Mouse (Mus musculus): ENCODE measurements around the gene Ifi206. TPM values are rescaled to one million over a fixed set of nuclear protein-coding genes. Genes with fewer than 3 reads are reported as not detected.

Gene Ifi206
- polyA plus RNA-seq, 1 experiment = 3.1 TPM

GRCm38 (mm10) chr1:173429995-173430699, 60.7 kb downstream of the Ifi206 start:
- no peak for TF ChIP-seq POLR2A (IDR thresholded peaks at IDR 0.05; ENCODE audit: borderline replicate concordance, control insufficient read depth, low read depth, low read length)
- no peak overlapping the region for H3K4me3 ChIP-seq (replicated peaks; ENCODE audit: control insufficient read depth, low read depth, low read length)
- H3K4me1 ChIP-seq (ENCODE audit: control insufficient read depth, insufficient read depth, low read length) = peaks cover 3% of the 10 kb centered on the region; the same call in 1 of the 2 replicates
- 55% methylated on average over 5 of the region's 5 CpGs for WGBS
- no peak overlapping the region for H3K27ac ChIP-seq (ENCODE audit: control insufficient read depth, insufficient read depth, low read depth, low read length, poor library complexity)

DNA sequence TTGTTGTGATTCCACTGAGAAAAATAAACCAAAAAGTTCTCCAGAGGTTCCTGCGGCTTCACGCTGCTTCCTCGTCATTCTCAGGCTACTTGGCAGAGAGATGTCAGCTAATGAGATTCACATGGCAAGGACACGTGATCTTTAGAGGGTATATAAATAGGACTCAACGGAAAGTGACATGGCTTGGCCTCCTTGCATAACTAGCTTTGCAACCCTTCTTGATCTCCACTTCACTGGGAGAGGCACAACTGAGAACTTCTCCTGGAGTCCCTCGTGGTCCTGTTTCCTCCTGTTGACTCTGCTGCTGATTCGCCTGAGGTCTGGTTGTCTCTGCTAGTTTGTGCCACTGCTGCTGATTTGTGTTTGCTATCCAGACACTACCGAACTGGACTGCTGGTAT, 63.5 kb downstream of the Ifi206 start:
- Histone ChIP-seq H3K4me3 (replicated peaks; ENCODE audit: control insufficient read depth, low read depth, low read length) (no peak overlapping the region), H3K27ac (ENCODE audit: control insufficient read depth, insufficient read depth, low read depth, low read length, poor library complexity) (no peak overlapping the region), H3K4me1 (ENCODE audit: control insufficient read depth, insufficient read depth, low read length) (peaks cover 3% of the 10 kb centered on the region; the same call in 1 of the 2 replicates)
- TF ChIP-seq POLR2A (IDR thresholded peaks at IDR 0.05; ENCODE audit: borderline replicate concordance, control insufficient read depth, low read depth, low read length) (no peak), CTCF (IDR thresholded peaks at IDR 0.05; ENCODE audit: control insufficient read depth, insufficient read depth, low read length) (no peak)
- WGBS = 41% methylated on average over 8 of the region's 8 CpGs

DNA sequence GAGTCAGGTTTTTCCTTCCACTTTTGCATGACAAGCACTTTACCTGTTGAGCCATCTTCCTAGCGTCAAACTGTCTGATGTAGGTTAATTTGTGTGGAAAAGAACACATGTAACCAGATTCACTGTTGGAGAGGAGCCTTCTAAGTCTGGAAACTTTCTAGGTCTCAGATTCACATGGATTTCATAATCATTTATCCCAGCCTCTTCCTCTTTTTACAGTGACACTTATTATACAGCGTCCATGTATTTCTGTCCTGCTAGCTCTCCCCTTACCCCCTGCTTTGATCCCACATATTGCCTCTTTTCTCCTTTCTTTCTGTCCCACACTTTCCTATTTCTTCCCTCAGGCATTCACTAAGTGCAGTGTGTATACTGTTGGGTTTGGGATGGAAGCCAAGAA, 64.5 kb downstream of the Ifi206 start:
- 21% methylated on average over 2 of the region's 2 CpGs for WGBS
- TF ChIP-seq POLR2A (IDR thresholded peaks at IDR 0.05; ENCODE audit: borderline replicate concordance, control insufficient read depth, low read depth, low read length) = no peak
- no peak for TF ChIP-seq CTCF (IDR thresholded peaks at IDR 0.05; ENCODE audit: control insufficient read depth, insufficient read depth, low read length)
- Histone ChIP-seq H3K4me3 (replicated peaks; ENCODE audit: control insufficient read depth, low read depth, low read length) (no peak overlapping the region), H3K27ac (ENCODE audit: control insufficient read depth, insufficient read depth, low read depth, low read length, poor library complexity) (no peak overlapping the region), H3K4me1 (ENCODE audit: control insufficient read depth, insufficient read depth, low read length) (no peaks in the 10 kb centered on the region; the same call in 1 of the 2 replicates)

GRCm38 (mm10) chr1:173420374-173420773, 70.5 kb downstream of the Ifi206 start:
- Histone ChIP-seq H3K27ac (ENCODE audit: control insufficient read depth, insufficient read depth, low read depth, low read length, poor library complexity) (no peak overlapping the region), H3K4me1 (ENCODE audit: control insufficient read depth, insufficient read depth, low read length) (no peaks in the 10 kb centered on the region), H3K4me3 (replicated peaks; ENCODE audit: control insufficient read depth, low read depth, low read length) (peak overlapping the region; percentile 69)
- WGBS = 2% methylated on average over 6 of the region's 6 CpGs
- TF ChIP-seq CTCF (IDR thresholded peaks at IDR 0.05; ENCODE audit: control insufficient read depth, insufficient read depth, low read length) (no peak), POLR2A (IDR thresholded peaks at IDR 0.05; ENCODE audit: borderline replicate concordance, control insufficient read depth, low read depth, low read length) (no peak)

- H3K4me3 ChIP-seq (replicated peaks; ENCODE audit: control insufficient read depth, low read depth, low read length) = no peak overlapping the region
- TF ChIP-seq POLR2A (IDR thresholded peaks at IDR 0.05; ENCODE audit: borderline replicate concordance, control insufficient read depth, low read depth, low read length) = no peak
- no peak for TF ChIP-seq CTCF (IDR thresholded peaks at IDR 0.05; ENCODE audit: control insufficient read depth, insufficient read depth, low read length)
- no peaks in the 10 kb centered on the region for H3K4me1 ChIP-seq (ENCODE audit: control insufficient read depth, insufficient read depth, low read length)
- 59% methylated on average over 1 of the region's 1 CpGs for WGBS
- H3K27ac ChIP-seq (ENCODE audit: control insufficient read depth, insufficient read depth, low read depth, low read length, poor library complexity) = no peak overlapping the region
Measured at GRCm38 (mm10) chr1:173418936-173419621, 71.8 kb downstream of the Ifi206 start.

DNA sequence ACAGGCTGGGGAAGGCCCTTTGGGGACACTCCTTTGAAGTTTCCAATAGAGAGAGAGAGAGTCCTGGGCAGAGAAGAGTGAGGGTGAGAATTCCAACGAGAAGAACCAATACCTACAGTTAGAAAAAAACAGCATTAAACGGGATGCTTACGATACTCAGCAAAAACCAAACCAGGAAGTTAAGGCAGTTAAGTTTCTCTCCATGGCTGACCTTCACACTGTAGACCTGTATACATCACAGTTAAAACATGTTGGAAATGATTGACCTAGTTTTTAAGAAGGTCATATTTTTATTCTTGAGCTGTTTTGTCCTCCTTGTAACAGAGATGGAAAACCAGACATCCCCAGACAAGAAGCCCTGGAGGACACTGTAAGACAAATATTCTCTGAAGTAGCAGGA, 72.3 kb downstream of the Ifi206 start:
- 83% methylated on average over 3 of the region's 3 CpGs for WGBS
- TF ChIP-seq CTCF (IDR thresholded peaks at IDR 0.05; ENCODE audit: control insufficient read depth, insufficient read depth, low read length) = no peak
- TF ChIP-seq POLR2A (IDR thresholded peaks at IDR 0.05; ENCODE audit: borderline replicate concordance, control insufficient read depth, low read depth, low read length) = no peak
- Histone ChIP-seq H3K4me3 (replicated peaks; ENCODE audit: control insufficient read depth, low read depth, low read length) (no peak overlapping the region), H3K27ac (ENCODE audit: control insufficient read depth, insufficient read depth, low read depth, low read length, poor library complexity) (no peak overlapping the region), H3K4me1 (ENCODE audit: control insufficient read depth, insufficient read depth, low read length) (no peaks in the 10 kb centered on the region)

Other genes with a start within 250 kb of the Ifi206 start
- gene Olfr418, start 225.0 kb downstream of the Ifi206 start, polyA plus RNA-seq (2011; ENCODE audit: insufficient read depth, insufficient read length, low replicate concordance, missing spikeins) = not detected in 2 replicates
- not detected in 2 replicates for gene Mptx2, start 213.3 kb downstream of the Ifi206 start, polyA plus RNA-seq (2011; ENCODE audit: insufficient read depth, insufficient read length, low replicate concordance, missing spikeins)
- gene Ackr1, start 157.3 kb downstream of the Ifi206 start, polyA plus RNA-seq (2011; ENCODE audit: insufficient read depth, insufficient read length, low replicate concordance, missing spikeins) = 25.2 and 25.7 TPM in 2 replicates
- gene Aim2, start 140.2 kb downstream of the Ifi206 start, polyA plus RNA-seq (2011; ENCODE audit: insufficient read depth, insufficient read length, low replicate concordance, missing spikeins) = 13.1 and 29.2 TPM in 2 replicates
- gene Cadm3, start 123.3 kb downstream of the Ifi206 start, polyA plus RNA-seq (2011; ENCODE audit: insufficient read depth, insufficient read length, low replicate concordance, missing spikeins) = 1.7 TPM in 1 of 2 replicates, not detected in the other
- gene Ifi214, start 44.9 kb upstream of the Ifi206 start, polyA plus RNA-seq (2011; ENCODE audit: insufficient read depth, insufficient read length, low replicate concordance, missing spikeins) = 1.8 and 4.9 TPM in 2 replicates
- gene Ifi213, start 108.2 kb upstream of the Ifi206 start, polyA plus RNA-seq (2011; ENCODE audit: insufficient read depth, insufficient read length, low replicate concordance, missing spikeins) = 5.8 and 10.6 TPM in 2 replicates
- gene Ifi209, start 139.9 kb upstream of the Ifi206 start, polyA plus RNA-seq (2011; ENCODE audit: insufficient read depth, insufficient read length, low replicate concordance, missing spikeins) = 14.9 and 27.3 TPM in 2 replicates
- 0.72 TPM in 1 of 2 replicates, not detected in the other for gene Ifi208, start 182.6 kb upstream of the Ifi206 start, polyA plus RNA-seq (2011; ENCODE audit: insufficient read depth, insufficient read length, low replicate concordance, missing spikeins)

Measured in bone marrow, adult 2 months (tissue).